Mouse (Mus musculus) CH12.LX (cell line): ENCODE results near the gene Slc4a3.

Source experiments
- CTCF ChIP-seq, 2 experiments: IDR thresholded peaks in 1 of 2; conservative IDR thresholded peaks in 1 of 2; 2 replicates each; pipeline ENCODE4 v1.5.1; 2011 to 2012; ENCODE audit warnings: low read depth in 2 of 2, low read length in 2 of 2, improper control_type of control experiment in 1 of 2, inconsistent platforms in 1 of 2, mild to moderate bottlenecking in 1 of 2, moderate library complexity in 1 of 2
- EP300 ChIP-seq: IDR thresholded peaks from 2 replicates; pipeline ENCODE4 v1.6.1; 2011; ENCODE audit warnings: low read length, improper control_type of control experiment
- HCFC1 ChIP-seq: IDR thresholded peaks from 2 replicates; pipeline ENCODE4 v1.6.1; 2012; ENCODE audit warnings: low read depth, mild to moderate bottlenecking, inconsistent platforms, low read length, improper control_type of control experiment
- POLR2A ChIP-seq: IDR thresholded peaks from 2 replicates; pipeline ENCODE4 v1.6.1; 2011; ENCODE audit warnings: low read depth, mild to moderate bottlenecking, improper control_type of control experiment, low read length
- POLR2AphosphoS2 ChIP-seq: IDR thresholded peaks from 2 replicates; pipeline ENCODE4 v1.6.1; 2011; ENCODE audit warnings: low read depth, low read length, improper control_type of control experiment
- SIN3A ChIP-seq: IDR thresholded peaks from 2 replicates; pipeline ENCODE4 v1.6.1; 2012; ENCODE audit warnings: low read length, improper control_type of control experiment, inconsistent platforms
- ZNF384 ChIP-seq: IDR thresholded peaks from 2 replicates; pipeline ENCODE4 v1.6.1; 2012; ENCODE audit warnings: low read depth, low read length, improper control_type of control experiment, inconsistent platforms

DNA sequence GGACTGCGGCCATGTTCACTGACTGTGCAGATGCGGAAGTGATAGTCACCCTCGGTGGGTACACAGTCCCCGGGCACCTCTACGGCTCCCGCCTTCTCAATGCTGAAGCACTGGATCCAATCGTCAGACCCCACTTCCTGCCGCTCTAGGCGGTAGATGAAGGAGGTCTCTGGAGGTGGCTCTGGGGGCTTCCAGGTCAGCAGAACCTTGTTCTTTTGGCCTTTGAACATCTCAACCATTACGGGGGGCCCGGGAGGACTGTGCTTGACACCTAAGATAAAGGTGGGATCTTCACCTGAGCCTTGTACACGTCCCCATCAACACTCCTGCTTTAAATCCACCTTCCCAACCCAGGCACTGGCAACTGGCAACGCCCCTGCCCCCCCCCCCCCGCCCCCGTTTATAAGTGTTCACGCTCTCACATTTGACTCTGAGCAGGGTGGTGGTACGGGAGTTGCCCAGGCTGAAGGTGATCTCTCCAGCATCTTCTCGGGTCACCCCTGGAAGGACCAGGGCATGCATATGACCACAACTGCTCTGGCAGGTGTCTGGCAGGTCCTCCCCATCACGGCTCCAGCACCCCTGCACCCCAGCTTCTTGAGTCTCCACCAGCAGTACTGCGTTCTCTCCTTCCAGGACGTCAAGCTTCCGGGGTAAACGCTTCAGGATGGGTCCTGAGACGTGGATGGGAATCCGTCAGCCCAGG is 43.0 kb upstream of the Slc4a3 start:
- TF ChIP-seq SIN3A = no peak
- TF ChIP-seq POLR2A = no peak
- TF ChIP-seq ZNF384 = no peak
- no peak for TF ChIP-seq EP300
- TF ChIP-seq POLR2AphosphoS2 = no peak
- TF ChIP-seq HCFC1 = no peak
- no peak for TF ChIP-seq CTCF (conservative IDR thresholded peaks at IDR 0.05 in 1 of 2, IDR thresholded peaks at IDR 0.05 in 1 of 2; ENCODE audit: low read depth in 2 of 2, low read length in 2 of 2)
